Mouse (Mus musculus): ENCODE measurements around the gene Xlr5c. TPM values are rescaled to one million over a fixed set of nuclear protein-coding genes. Genes with fewer than 3 reads are reported as not detected.
"Not testable (repeated sequence)": the region's sequence is repeated elsewhere in the genome, so short reads cannot be mapped to it uniquely, and the experiment has no call there.

Gene Xlr5c
- polyA plus RNA-seq (2012; rRNA removed) = not detected in 2 replicates
- polyA plus RNA-seq (2014; fragmentation: Nextera tagmentation; extraction: Ambion mirVana) = not detected in 2 replicates

DNA sequence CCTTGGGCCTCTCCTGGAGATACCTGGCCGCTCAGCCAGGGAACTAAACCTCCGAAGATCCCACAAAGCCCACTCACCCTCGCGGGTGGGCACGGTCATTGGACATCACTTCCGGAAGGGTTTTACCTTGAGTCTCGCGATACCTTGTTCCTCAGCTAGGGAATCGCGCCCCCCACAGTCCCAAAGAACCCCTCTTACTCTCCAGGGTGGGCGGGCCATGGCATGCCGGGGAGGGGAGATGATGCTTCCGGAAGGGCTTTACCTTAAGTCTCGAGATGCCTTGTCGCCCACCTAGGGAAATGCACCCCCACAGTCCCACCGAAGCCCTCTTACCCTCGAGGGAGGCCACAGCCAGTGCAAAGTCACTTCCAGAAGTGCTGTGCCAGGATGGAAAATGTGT is at the start of gene Xlr5c, which contains the start of gene Xlr5a:
Gene Xlr5c (minus strand): TSS at position 101 of the 400 bp plus-strand sequence.
Gene Xlr5a (minus strand): TSS at position 101 of the 400 bp plus-strand sequence.
- H3K4me1 ChIP-seq (ENCODE audit: control insufficient read depth, insufficient read depth, low read length); ATAC-seq (ENCODE audit: low FRiP score, low read depth); H3K9ac ChIP-seq (ENCODE audit: low read depth, low read length, severe bottlenecking); DNase-seq (ENCODE audit: low spot score); H3K27ac ChIP-seq (replicated peaks; ENCODE audit: low read depth, low read length); H3K4me2 ChIP-seq (replicated peaks; ENCODE audit: low read depth, low read length, severe bottlenecking); H3K9me3 ChIP-seq (ENCODE audit: control insufficient read depth, low read length); H3K27me3 ChIP-seq (ENCODE audit: control insufficient read depth, insufficient read depth, low read length); H3K36me3 ChIP-seq (ENCODE audit: control insufficient read depth, insufficient read depth, low read length); H3K4me3 ChIP-seq (replicated peaks; ENCODE audit: low read length): not testable (repeated sequence)
- 92% methylated on average over 12 of the region's 17 CpGs for WGBS

DNA sequence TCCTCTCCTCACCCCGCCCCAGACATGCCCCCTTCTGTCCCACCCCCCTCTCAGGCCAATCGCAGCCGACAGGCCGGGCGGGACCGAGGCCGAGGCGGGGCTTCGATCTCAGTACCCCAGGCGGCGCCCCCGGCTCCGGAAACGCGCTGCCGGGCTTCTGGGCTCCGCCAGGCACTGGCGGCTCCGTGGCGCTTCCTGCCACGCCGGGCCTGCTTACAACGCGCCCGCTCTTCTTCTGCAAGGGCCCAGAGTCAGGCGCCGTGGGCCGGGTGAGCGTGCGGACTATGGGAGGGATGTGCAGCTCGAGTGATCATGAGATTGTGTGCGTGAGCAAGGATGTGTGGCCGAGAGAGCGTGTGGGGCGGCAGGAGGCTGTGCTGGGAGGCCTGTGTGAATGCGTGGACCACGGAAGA is 49.7 kb upstream of the Xlr5c start, which contains the start of gene Zfp275:
Gene Zfp275 (plus strand): TSS at position 139 of the 413 bp plus-strand sequence.
- H3K4me3 ChIP-seq (replicated peaks; ENCODE audit: low read length) = peak within 1 kb of the TSS; percentile 57
- H3K4me2 ChIP-seq (replicated peaks; ENCODE audit: low read depth, low read length, severe bottlenecking) = peak within 1 kb of the TSS; percentile 53
- no peaks in the 10 kb centered on the region for H3K27me3 ChIP-seq (ENCODE audit: control insufficient read depth, insufficient read depth, low read length)
- H3K9ac ChIP-seq (ENCODE audit: low read depth, low read length, severe bottlenecking) = peak within 1 kb of the TSS; percentile 72
- H3K4me1 ChIP-seq (ENCODE audit: control insufficient read depth, insufficient read depth, low read length) = no peaks in the 10 kb centered on the region
- TF ChIP-seq POLR2A (IDR thresholded peaks at IDR 0.05; ENCODE audit: borderline replicate concordance, extremely low read depth, insufficient read depth, insufficient read length) = 0 out of 2 replicates have a peak, but pooled peaks have one; percentile 57
- no peaks in the 10 kb centered on the region for H3K9me3 ChIP-seq (ENCODE audit: control insufficient read depth, low read length)
- H3K36me3 ChIP-seq (ENCODE audit: control insufficient read depth, insufficient read depth, low read length) = peaks cover 8% of the 10 kb centered on the region; the same call in 1 of the 2 replicates
- WGBS = 22% methylated on average over 32 of the region's 37 CpGs
- DNase-seq (ENCODE audit: low spot score) = peak; percentile 69
- peak within 1 kb of the TSS; percentile 76 for H3K27ac ChIP-seq (replicated peaks; ENCODE audit: low read depth, low read length)
- peak; percentile 96 for ATAC-seq (ENCODE audit: low FRiP score, low read depth)

GRCm38 (mm10) chrX:73342068-73342467 is 49.3 kb upstream of the Xlr5c start:
- Histone ChIP-seq H3K27me3 (ENCODE audit: control insufficient read depth, insufficient read depth, low read length) (no peaks in the 10 kb centered on the region), H3K36me3 (ENCODE audit: control insufficient read depth, insufficient read depth, low read length) (peaks cover 8% of the 10 kb centered on the region; the same call in 1 of the 2 replicates), H3K4me1 (ENCODE audit: control insufficient read depth, insufficient read depth, low read length) (no peaks in the 10 kb centered on the region), H3K4me2 (replicated peaks; ENCODE audit: low read depth, low read length, severe bottlenecking) (peak overlapping the region; percentile 53; the same call in 1 of the 2 replicates), H3K4me3 (replicated peaks; ENCODE audit: low read length) (peak overlapping the region; percentile 57), H3K27ac (replicated peaks; ENCODE audit: low read depth, low read length) (no peak overlapping the region), H3K9ac (ENCODE audit: low read depth, low read length, severe bottlenecking) (no peak overlapping the region), H3K9me3 (ENCODE audit: control insufficient read depth, low read length) (no peaks in the 10 kb centered on the region)
- DNase-seq (ENCODE audit: low spot score) = no peak
- 0 out of 2 replicates have a peak, but pooled peaks have one; percentile 7 for ATAC-seq (ENCODE audit: low FRiP score, low read depth)
- whole genome bisulfite sequencing = 33% methylated on average over 3 of the region's 3 CpGs
- no peak for TF ChIP-seq POLR2A (IDR thresholded peaks at IDR 0.05; ENCODE audit: borderline replicate concordance, extremely low read depth, insufficient read depth, insufficient read length)

DNA sequence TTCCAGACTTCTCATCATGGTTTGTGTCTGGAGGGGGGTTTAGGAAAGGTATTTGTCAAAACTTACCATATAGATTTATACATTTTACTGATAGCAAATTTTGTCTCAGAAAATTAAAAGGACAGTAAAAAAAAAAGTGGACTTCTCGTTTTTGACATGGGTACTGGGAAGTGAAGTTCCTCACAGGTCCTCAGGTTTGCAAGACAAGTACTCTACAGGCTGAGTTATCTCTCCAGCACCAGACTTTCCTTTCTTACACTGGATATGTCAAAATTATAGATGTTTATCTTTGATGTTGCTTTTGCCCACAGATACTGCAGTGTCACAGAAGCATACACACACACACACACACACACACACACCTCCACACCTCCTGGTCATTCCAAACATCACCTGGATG is 48.7 kb upstream of the Xlr5c start:
- Histone ChIP-seq H3K4me3 (replicated peaks; ENCODE audit: low read length) (no peak overlapping the region), H3K4me1 (ENCODE audit: control insufficient read depth, insufficient read depth, low read length) (no peaks in the 10 kb centered on the region), H3K27me3 (ENCODE audit: control insufficient read depth, insufficient read depth, low read length) (no peaks in the 10 kb centered on the region), H3K9me3 (ENCODE audit: control insufficient read depth, low read length) (no peaks in the 10 kb centered on the region), H3K4me2 (replicated peaks; ENCODE audit: low read depth, low read length, severe bottlenecking) (no peak overlapping the region), H3K9ac (ENCODE audit: low read depth, low read length, severe bottlenecking) (no peak overlapping the region), H3K27ac (replicated peaks; ENCODE audit: low read depth, low read length) (no peak overlapping the region), H3K36me3 (ENCODE audit: control insufficient read depth, insufficient read depth, low read length) (peaks cover 8% of the 10 kb centered on the region; the same call in 1 of the 2 replicates)
- DNase-seq (ENCODE audit: low spot score) (no peak), ATAC-seq (ENCODE audit: low FRiP score, low read depth) (no peak)
- 67% methylated on average over 1 of the region's 1 CpGs for WGBS
- no peak for TF ChIP-seq POLR2A (IDR thresholded peaks at IDR 0.05; ENCODE audit: borderline replicate concordance, extremely low read depth, insufficient read depth, insufficient read length)

GRCm38 (mm10) chrX:73336740-73337139 is 44.0 kb upstream of the Xlr5c start, which contains the start of gene Gm45015:
Gene Gm45015 (minus strand): TSS chrX:73336840.
- TF ChIP-seq POLR2A (IDR thresholded peaks at IDR 0.05; ENCODE audit: borderline replicate concordance, extremely low read depth, insufficient read depth, insufficient read length) = no peak
- H3K4me1 ChIP-seq (ENCODE audit: control insufficient read depth, insufficient read depth, low read length) = no peaks in the 10 kb centered on the region
- H3K9me3 ChIP-seq (ENCODE audit: control insufficient read depth, low read length) = no peaks in the 10 kb centered on the region
- H3K9ac ChIP-seq (ENCODE audit: low read depth, low read length, severe bottlenecking) = no peak within 1 kb of the TSS
- ATAC-seq (ENCODE audit: low FRiP score, low read depth) (no peak), DNase-seq (ENCODE audit: low spot score) (no peak)
- no peak within 1 kb of the TSS for H3K4me3 ChIP-seq (replicated peaks; ENCODE audit: low read length)
- H3K27me3 ChIP-seq (ENCODE audit: control insufficient read depth, insufficient read depth, low read length) = no peaks in the 10 kb centered on the region
- H3K4me2 ChIP-seq (replicated peaks; ENCODE audit: low read depth, low read length, severe bottlenecking) = no peak within 1 kb of the TSS
- H3K36me3 ChIP-seq (ENCODE audit: control insufficient read depth, insufficient read depth, low read length) = no peaks in the 10 kb centered on the region
- WGBS = 81% methylated on average over 4 of the region's 4 CpGs
- no peak within 1 kb of the TSS for H3K27ac ChIP-seq (replicated peaks; ENCODE audit: low read depth, low read length)
